Mouse (Mus musculus): ENCODE measurements around the gene Fchsd2.

DNA sequence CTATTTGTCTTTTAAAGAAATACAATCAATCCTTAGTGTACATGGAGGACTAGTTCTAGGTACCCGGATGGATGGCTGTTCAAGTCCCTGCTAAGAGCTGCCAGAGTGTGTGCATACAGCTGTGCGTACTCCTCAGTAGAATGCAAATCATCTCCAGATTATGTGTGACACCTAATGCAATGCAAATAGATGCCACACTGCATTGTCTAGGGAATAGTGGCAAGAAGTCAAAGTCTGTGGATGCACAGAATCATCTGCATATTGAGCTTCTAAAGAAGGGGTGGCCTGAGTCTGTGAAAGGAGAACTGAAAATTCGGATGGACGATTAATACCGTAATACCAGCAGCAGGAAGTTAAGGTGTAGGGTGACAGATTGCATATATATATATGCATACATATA is 33.5 kb upstream of the Fchsd2 start:
- TF ChIP-seq CTCF (IDR thresholded peaks at IDR 0.05; ENCODE audit: extremely low read depth, insufficient read depth, low read length), result no peak
- TF ChIP-seq POLR2A (IDR thresholded peaks at IDR 0.05; ENCODE audit: extremely low read depth, insufficient read depth, low read length), result no peak
